Mouse (Mus musculus) testis, adult 2 months (tissue): ENCODE measurements around the gene Col10a1.

Experiments used
- CTCF ChIP-seq: fragments of 200-500 bp; IDR thresholded peaks from 2 replicates; pipeline ENCODE4 v1.5.1; 2012; ENCODE audit warnings: low read depth, mild to moderate bottlenecking, inconsistent platforms, low read length, moderate library complexity; ENCODE audit not compliant: control insufficient read depth, insufficient read depth, insufficient replicate concordance
- POLR2A ChIP-seq: fragments of 200-500 bp; IDR thresholded peaks from 2 replicates; pipeline ENCODE4 v1.6.1; 2012; ENCODE audit warnings: low read depth, mild to moderate bottlenecking, inconsistent platforms, low read length, moderate library complexity; ENCODE audit not compliant: control insufficient read depth

DNA sequence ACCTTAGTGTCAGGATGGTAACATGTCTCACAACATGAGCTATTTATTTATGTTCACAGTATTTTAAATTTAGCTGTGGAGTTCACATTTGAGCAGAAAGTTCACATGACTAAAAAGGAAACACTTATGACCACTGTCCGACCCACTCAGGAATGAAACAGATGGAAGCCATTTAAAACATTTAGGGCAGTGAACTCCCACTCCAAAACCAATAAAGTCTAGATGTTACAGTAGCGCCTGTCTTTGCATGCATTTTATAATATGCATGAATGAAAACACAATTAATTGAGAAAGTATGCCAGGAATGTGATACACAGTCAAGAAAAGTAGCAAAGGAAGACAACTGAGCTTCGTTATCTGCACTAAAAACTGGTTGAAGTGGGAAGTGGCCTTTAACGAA, 37.6 kb upstream of the Col10a1 start:
- TF ChIP-seq CTCF (no peak), POLR2A (no peak)
